Mouse (Mus musculus) embryonic stem cell, embryonic (primary cell): ENCODE data around the gene Ggcx.

Experiments
- CTCF ChIA-PET, 4 experiments: fragments of 300-600 bp in 2 of 4; fragments of 350-600 bp in 2 of 4; sonication (Branson Sonifier 250); formaldehyde crosslinking; loops; one replicate each; lab custom pipeline; 2022; ENCODE audit warnings: inconsistent platforms in 2 of 4; lab: Charles Lee
- POLR2A ChIA-PET, 4 experiments: fragments of 300-600 bp in 2 of 4; fragments of 350-600 bp in 2 of 4; sonication (Branson Sonifier 250); formaldehyde crosslinking; loops; one replicate each; lab custom pipeline; 2022; ENCODE audit warnings: antibody characterized with exemption in 4 of 4, inconsistent platforms in 1 of 4; lab: Charles Lee

Gene Ggcx

GRCm38 (mm10) chr6:72414076-72414756 is at the start of gene Ggcx:
Gene Ggcx (plus strand): TSS chr6:72414308.
- POLR2A ChIA-PET, result interaction anchor here (0.5 to 4.9 kb wide), 93 partner anchors 8 to 501 kb away, joined by 3 to 85 read pairs (median 4); partner anchors contain the start of genes Mat2a (in 4 of the 4), Tmem150a (in 3 of the 4), Vamp8 (in 2 of the 4) and Atoh8 (in 1 of the 4)
- CTCF ChIA-PET, result interaction anchor here (0.5 to 2.8 kb wide), 47 partner anchors 8 to 1267 kb away, joined by 3 to 22 read pairs (median 4); partner anchors contain the start of genes Mat2a (in 2 of the 4), Vamp8 (in 2 of the 4), Elmod3 (in 1 of the 4) and Retsat (in 1 of the 4)

- ChIA-PET CTCF (interaction anchor here in 2 of 4 experiments (1.1 to 2.7 kb wide), 7 partner anchors 10 to 104 kb away, joined by 3 to 14 read pairs (median 4); partner anchors contain the start of genes Tmem150a (in 2 of the 2), Ggcx (in 1 of the 2), Usp39 (in 1 of the 2) and Vamp8 (in 1 of the 2)), POLR2A (interaction anchor here in 3 of 4 experiments (0.5 to 13.1 kb wide), 13 partner anchors 9 to 38 kb away, joined by 3 to 130 read pairs (median 6); partner anchors contain the start of genes Tmem150a (in 3 of the 3), 0610030E20Rik (in 2 of the 3), Usp39 (in 2 of the 3) and Vamp8 (in 2 of the 3))
Measured at GRCm38 (mm10) chr6:72364985-72365384, 49.1 kb upstream of the Ggcx start.

GRCm38 (mm10) chr6:72366304-72366703 is 47.8 kb upstream of the Ggcx start:
- ChIA-PET CTCF (no interaction called here), POLR2A (interaction anchor here in 2 of 4 experiments (1.3 to 13.1 kb wide), 2 partner anchors 11 to 19 kb away, joined by 4 to 130 read pairs; partner anchors contain the start of genes 0610030E20Rik (in 1 of the 2), Tmem150a (in 1 of the 2) and Usp39 (in 1 of the 2))

- POLR2A ChIA-PET, result interaction anchor here in 1 of 4 experiments (13.1 kb wide), 1 partner anchor 19 kb away, joined by 130 read pairs; the partner anchor contains the start of genes 0610030E20Rik and Usp39
- CTCF ChIA-PET, result no interaction called here
Measured at GRCm38 (mm10) chr6:72366844-72367443, 47.2 kb upstream of the Ggcx start, which contains the start of gene Rnf181. Gene Rnf181 (minus strand): TSS chr6:72366956.

GRCm38 (mm10) chr6:72367460-72367974 is 46.6 kb upstream of the Ggcx start:
- ChIA-PET CTCF (interaction anchor here in 1 of 4 experiments (0.5 kb wide), 1 partner anchor 38 kb away, joined by 6 read pairs; no protein-coding TSS in a partner anchor), POLR2A (interaction anchor here in 1 of 4 experiments (13.1 kb wide), 1 partner anchor 20 kb away, joined by 130 read pairs; the partner anchor contains the start of genes 0610030E20Rik and Usp39)

- CTCF ChIA-PET, result interaction anchor here (0.6 to 2.3 kb wide), 16 partner anchors 9 to 108 kb away, joined by 3 to 18 read pairs (median 4); partner anchors contain the start of genes Tmem150a (in 2 of the 4), Vamp5 (in 2 of the 4), Vamp8 (in 2 of the 4) and 0610030E20Rik (in 1 of the 4)
- POLR2A ChIA-PET, result interaction anchor here in 3 of 4 experiments (0.5 to 3.5 kb wide), 18 partner anchors 8 to 70 kb away, joined by 3 to 18 read pairs (median 5); partner anchors contain the start of genes Tmem150a (in 3 of the 3), Ggcx (in 2 of the 3), Mat2a (in 2 of the 3) and Vamp5 (in 2 of the 3)
Measured at GRCm38 (mm10) chr6:72369557-72369956, 44.6 kb upstream of the Ggcx start.

GRCm38 (mm10) chr6:72370091-72370490 is 44.0 kb upstream of the Ggcx start:
- ChIA-PET CTCF (interaction anchor here in 3 of 4 experiments (0.5 to 2.3 kb wide), 15 partner anchors 10 to 539 kb away, joined by 3 to 18 read pairs (median 5); partner anchors contain the start of genes Tmem150a (in 2 of the 3), Vamp5 (in 2 of the 3), 0610030E20Rik (in 1 of the 3) and Ggcx (in 1 of the 3)), POLR2A (interaction anchor here in 3 of 4 experiments (0.5 to 3.5 kb wide), 19 partner anchors 9 to 69 kb away, joined by 3 to 18 read pairs (median 5); partner anchors contain the start of genes Tmem150a (in 3 of the 3), Mat2a (in 2 of the 3), Vamp5 (in 2 of the 3) and Vamp8 (in 2 of the 3))

GRCm38 (mm10) chr6:72371147-72371546 is 43.0 kb upstream of the Ggcx start:
- ChIA-PET CTCF (interaction anchor here in 3 of 4 experiments (0.6 to 2.3 kb wide), 8 partner anchors 9 to 195 kb away, joined by 3 to 18 read pairs (median 6); partner anchors contain the start of genes Vamp5 (in 2 of the 3), Ggcx (in 1 of the 3), Tmem150a (in 1 of the 3) and Vamp8 (in 1 of the 3)), POLR2A (interaction anchor here in 2 of 4 experiments (0.9 to 3.5 kb wide), 11 partner anchors 8 to 43 kb away, joined by 3 to 18 read pairs (median 10); partner anchors contain the start of genes Vamp5 (in 2 of the 2), Vamp8 (in 2 of the 2), Ggcx (in 1 of the 2) and Tmem150a (in 1 of the 2))

- POLR2A ChIA-PET, result interaction anchor here in 2 of 4 experiments (1.2 to 3.5 kb wide), 7 partner anchors 8 to 18 kb away, joined by 3 to 18 read pairs (median 11); partner anchors contain the start of genes Vamp5 (in 2 of the 2) and Vamp8 (in 2 of the 2)
- CTCF ChIA-PET, result interaction anchor here in 1 of 4 experiments (1.2 kb wide), 1 partner anchor 163 kb away, joined by 3 read pairs; no protein-coding TSS in a partner anchor
Measured at GRCm38 (mm10) chr6:72371571-72371970, 42.5 kb upstream of the Ggcx start.

- ChIA-PET POLR2A (interaction anchor here in 3 of 4 experiments (0.6 to 0.9 kb wide), 3 partner anchors 18 to 185 kb away, joined by 3 to 7 read pairs (median 3); partner anchors contain the start of gene Tmem150a (in 1 of the 3)), CTCF (no interaction called here)
Measured at GRCm38 (mm10) chr6:72373184-72373583, 40.9 kb upstream of the Ggcx start.

- ChIA-PET CTCF (no interaction called here), POLR2A (interaction anchor here in 1 of 4 experiments (0.5 kb wide), 1 partner anchor 1464 kb away, joined by 4 read pairs; no protein-coding TSS in a partner anchor)
Measured at GRCm38 (mm10) chr6:72374206-72374605, 39.9 kb upstream of the Ggcx start.

- POLR2A ChIA-PET, result interaction anchor here in 3 of 4 experiments (0.5 to 0.9 kb wide), 6 partner anchors 8 to 283 kb away, joined by 3 to 5 read pairs (median 3); no protein-coding TSS in a partner anchor
- CTCF ChIA-PET, result interaction anchor here in 1 of 4 experiments (0.7 kb wide), 1 partner anchor 17 kb away, joined by 3 read pairs; no protein-coding TSS in a partner anchor
Measured at GRCm38 (mm10) chr6:72374820-72375563, 39.1 kb upstream of the Ggcx start.

GRCm38 (mm10) chr6:72378510-72379234 is 35.4 kb upstream of the Ggcx start:
- POLR2A ChIA-PET, result interaction anchor here in 2 of 4 experiments (1.0 to 3.8 kb wide), 11 partner anchors 8 to 220 kb away, joined by 3 to 18 read pairs (median 9); partner anchors contain the start of genes Vamp8 (in 2 of the 2), Elmod3 (in 1 of the 2), Ggcx (in 1 of the 2) and Mat2a (in 1 of the 2)
- CTCF ChIA-PET, result interaction anchor here in 3 of 4 experiments (0.6 to 4.5 kb wide), 7 partner anchors 8 to 82 kb away, joined by 3 to 21 read pairs (median 5); partner anchors contain the start of gene Vamp8 (in 1 of the 3)

- POLR2A ChIA-PET, result interaction anchor here in 3 of 4 experiments (1.0 to 3.8 kb wide), 19 partner anchors 9 to 219 kb away, joined by 3 to 18 read pairs (median 5); partner anchors contain the start of genes Vamp8 (in 3 of the 3), Mat2a (in 2 of the 3), Elmod3 (in 1 of the 3) and Ggcx (in 1 of the 3)
- CTCF ChIA-PET, result interaction anchor here (0.8 to 4.5 kb wide), 14 partner anchors 9 to 155 kb away, joined by 3 to 21 read pairs (median 4); partner anchors contain the start of genes Vamp8 (in 3 of the 4) and Ggcx (in 1 of the 4)
Measured at GRCm38 (mm10) chr6:72379377-72380130, 34.6 kb upstream of the Ggcx start.
